8 mouse cellular contexts compared by ENCODE assay signal in the genomic region with DNA sequence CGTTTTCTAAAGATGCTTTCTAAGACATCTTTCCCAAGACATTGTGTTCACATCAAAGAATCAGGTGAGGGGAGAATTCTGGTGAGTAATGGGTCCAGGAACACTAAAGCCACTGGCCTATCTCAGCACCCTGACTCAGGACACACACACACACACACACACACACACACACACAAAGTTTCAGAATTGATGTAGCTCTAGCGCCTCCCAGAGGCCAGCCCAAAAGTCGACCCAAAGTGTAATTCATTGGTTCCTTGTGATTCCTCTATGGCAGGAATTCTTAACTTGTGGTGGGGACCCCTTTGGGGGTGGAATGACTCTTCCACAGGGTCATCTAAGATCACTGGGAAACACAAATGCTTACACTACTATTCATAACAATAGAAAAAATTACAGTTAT. TPM values are rescaled to one million over a fixed set of nuclear protein-coding genes. Genes with fewer than 3 reads are reported as not detected.
DNase-seq lines count a peak whose midpoint lies in the region; ATAC-seq and TF ChIP-seq lines count a peak whose summit lies in the region.

No protein-coding gene starts in this region.

- H3K4me3 ChIP-seq in heart, postnatal 0 days (ENCODE audit: low read depth, low read length): no peak overlapping the region
- H3K4me3 ChIP-seq in midbrain, embryonic 14.5 days (replicated peaks; ENCODE audit: low read depth, low read length): no peak overlapping the region
- H3K4me3 ChIP-seq in midbrain, embryonic 13.5 days (replicated peaks): no peak overlapping the region
- H3K4me3 ChIP-seq in bone marrow macrophage, adult 2 months (ENCODE audit: insufficient read depth, low read length): no peak overlapping the region

- no peaks in the 10 kb centered on the region for H3K9me3 ChIP-seq in heart, postnatal 0 days (replicated peaks; ENCODE audit: control insufficient read depth, low read length)
- no peaks in the 10 kb centered on the region for H3K9me3 ChIP-seq in midbrain, embryonic 14.5 days (ENCODE audit: control insufficient read depth, low read length)
- H3K9me3 ChIP-seq in midbrain, embryonic 13.5 days: no peaks in the 10 kb centered on the region

- 22% methylated on average over 3 of the region's 3 CpGs for WGBS in heart, postnatal 0 days
- 26% methylated on average over 3 of the region's 3 CpGs for WGBS in midbrain, embryonic 14.5 days
- 22% methylated on average over 3 of the region's 3 CpGs for WGBS in midbrain, embryonic 13.5 days

- 0 out of 2 replicates have a peak, but pooled peaks cover 12% of the 10 kb centered on the region for H3K27me3 ChIP-seq in heart, postnatal 0 days (ENCODE audit: control insufficient read depth, insufficient read depth, low read length)
- H3K27me3 ChIP-seq in midbrain, embryonic 14.5 days (ENCODE audit: control insufficient read depth, insufficient read depth, low read length): peaks cover 25% of the 10 kb centered on the region
- H3K27me3 ChIP-seq in midbrain, embryonic 13.5 days: peaks cover 28% of the 10 kb centered on the region

- TF ChIP-seq CTCF in heart, postnatal 0 days (IDR thresholded peaks at IDR 0.05; ENCODE audit: low read depth): peak; percentile 71
- peak; percentile 71 for TF ChIP-seq CTCF in bone marrow macrophage, adult 2 months (IDR thresholded peaks at IDR 0.05; ENCODE audit: low read depth, low read length)

- no peak for TF ChIP-seq POLR2A in bone marrow macrophage, adult 2 months (IDR thresholded peaks at IDR 0.05; ENCODE audit: borderline replicate concordance, low read depth, low read length)

- no peak for DNase-seq in heart, postnatal 0 days (ENCODE audit: low spot score)
- no peak for DNase-seq in heart, adult 9 months (ENCODE audit: low spot score in 2 of 2)
- peak; percentile 80 for DNase-seq in midbrain, embryonic 14.5 days
- DNase-seq in lung, postnatal 10 days: peak; percentile 74
- DNase-seq in urinary bladder, adult 18-20 months (ENCODE audit: low spot score in 2 of 2): no peak
- DNase-seq in frontal cortex, postnatal 10 days (ENCODE audit: low spot score in 2 of 2): no peak

- TF ChIP-seq EP300 in heart, postnatal 0 days (IDR thresholded peaks at IDR 0.05; ENCODE audit: low read depth): no peak

- H3K4me1 ChIP-seq in heart, postnatal 0 days (ENCODE audit: control insufficient read depth, insufficient read depth): peaks cover 10% of the 10 kb centered on the region; the same call in 1 of the 2 replicates
- peaks cover 6% of the 10 kb centered on the region for H3K4me1 ChIP-seq in midbrain, embryonic 14.5 days (ENCODE audit: control insufficient read depth, insufficient read depth, low read length)
- peaks cover 27% of the 10 kb centered on the region for H3K4me1 ChIP-seq in midbrain, embryonic 13.5 days (replicated peaks)
- H3K4me1 ChIP-seq in bone marrow macrophage, adult 2 months (ENCODE audit: control insufficient read depth, insufficient read depth, low read length): peaks cover 9% of the 10 kb centered on the region

- no peak overlapping the region for H3K27ac ChIP-seq in heart, postnatal 0 days (ENCODE audit: low read depth)
- no peak overlapping the region for H3K27ac ChIP-seq in midbrain, embryonic 14.5 days (replicated peaks; ENCODE audit: low read depth, low read length)
- no peak overlapping the region for H3K27ac ChIP-seq in midbrain, embryonic 13.5 days
- no peak overlapping the region for H3K27ac ChIP-seq in bone marrow macrophage, adult 2 months (ENCODE audit: insufficient read depth, low read depth, low read length)

- H3K9ac ChIP-seq in heart, postnatal 0 days (replicated peaks; ENCODE audit: low read depth, low read length): no peak overlapping the region
- H3K9ac ChIP-seq in midbrain, embryonic 14.5 days (replicated peaks; ENCODE audit: low read length): no peak overlapping the region
- no peak overlapping the region for H3K9ac ChIP-seq in midbrain, embryonic 13.5 days (replicated peaks)

- no peaks in the 10 kb centered on the region for H3K36me3 ChIP-seq in heart, postnatal 0 days (replicated peaks; ENCODE audit: control insufficient read depth, insufficient read depth, low read length)
- peaks cover 22% of the 10 kb centered on the region for H3K36me3 ChIP-seq in midbrain, embryonic 14.5 days (ENCODE audit: control insufficient read depth, insufficient read depth, low read length)
- peaks cover 19% of the 10 kb centered on the region for H3K36me3 ChIP-seq in midbrain, embryonic 13.5 days

- H3K4me2 ChIP-seq in heart, postnatal 0 days (ENCODE audit: low read depth, low read length): no peak overlapping the region
- no peak overlapping the region for H3K4me2 ChIP-seq in midbrain, embryonic 14.5 days (ENCODE audit: low read length)
- no peak overlapping the region for H3K4me2 ChIP-seq in midbrain, embryonic 13.5 days (replicated peaks)

- no peak for ATAC-seq in heart, postnatal 0 days (ENCODE audit: insufficient read depth, low read depth)
- no peak for ATAC-seq in midbrain, embryonic 14.5 days (ENCODE audit: low FRiP score, low TSS enrichment)
- no peak for ATAC-seq in midbrain, embryonic 13.5 days

RNA-seq across cellular contexts. Expression of a gene that starts 10.7 kb away (rescaled TPM):
- total RNA-seq in heart, postnatal 0 days (2014; rRNA removed; ENCODE audit: low replicate concordance): 0.39 and 0.80 TPM in 2 replicates
- polyA plus RNA-seq in heart, postnatal 0 days (2015; fragmentation: Nextera tagmentation; extraction: Ambion mirVana): 0.05 and 0.10 TPM in 2 replicates
- polyA plus RNA-seq in midbrain, embryonic 14.5 days (2014; fragmentation: Nextera tagmentation; extraction: Ambion mirVana): not detected in 2 replicates
- not detected in 2 replicates for polyA plus RNA-seq in midbrain, embryonic 13.5 days (2015; fragmentation: Nextera tagmentation; extraction: Ambion mirVana)
- 0.68 TPM in 1 of 2 replicates, not detected in the other for polyA plus RNA-seq in bone marrow macrophage, adult 2 months (2012; ENCODE audit: insufficient read depth, insufficient read length, missing spikeins)

RNA-seq across cellular contexts. Expression of a gene that starts 16.8 kb away (rescaled TPM):
- 80.7 and 108 TPM in 2 replicates for total RNA-seq in heart, postnatal 0 days (2014; rRNA removed; ENCODE audit: low replicate concordance)
- polyA plus RNA-seq in heart, postnatal 0 days (2015; fragmentation: Nextera tagmentation; extraction: Ambion mirVana): 51.7 and 53.6 TPM in 2 replicates
- polyA plus RNA-seq in midbrain, embryonic 14.5 days (2014; fragmentation: Nextera tagmentation; extraction: Ambion mirVana): 100.0 and 101 TPM in 2 replicates
- 97.4 and 102 TPM in 2 replicates for polyA plus RNA-seq in midbrain, embryonic 13.5 days (2015; fragmentation: Nextera tagmentation; extraction: Ambion mirVana)
- 1.4 and 2.0 TPM in 2 replicates for polyA plus RNA-seq in bone marrow macrophage, adult 2 months (2012; ENCODE audit: insufficient read depth, insufficient read length, missing spikeins)

RNA-seq across cellular contexts. Expression of a gene that starts 19.3 kb away (rescaled TPM):
- not detected in 2 replicates for total RNA-seq in heart, postnatal 0 days (2014; rRNA removed; ENCODE audit: low replicate concordance)
- 0.47 and 0.56 TPM in 2 replicates for polyA plus RNA-seq in heart, postnatal 0 days (2015; fragmentation: Nextera tagmentation; extraction: Ambion mirVana)
- 0.62 and 1.2 TPM in 2 replicates for polyA plus RNA-seq in midbrain, embryonic 14.5 days (2014; fragmentation: Nextera tagmentation; extraction: Ambion mirVana)
- 0.34 and 0.88 TPM in 2 replicates for polyA plus RNA-seq in midbrain, embryonic 13.5 days (2015; fragmentation: Nextera tagmentation; extraction: Ambion mirVana)
- 0.93 and 4.2 TPM in 2 replicates for polyA plus RNA-seq in bone marrow macrophage, adult 2 months (2012; ENCODE audit: insufficient read depth, insufficient read length, missing spikeins)

RNA-seq across cellular contexts. Expression of a gene that starts 27.6 kb away (rescaled TPM):
- 115 and 127 TPM in 2 replicates for total RNA-seq in heart, postnatal 0 days (2014; rRNA removed; ENCODE audit: low replicate concordance)
- 67.7 and 72.2 TPM in 2 replicates for polyA plus RNA-seq in heart, postnatal 0 days (2015; fragmentation: Nextera tagmentation; extraction: Ambion mirVana)
- polyA plus RNA-seq in midbrain, embryonic 14.5 days (2014; fragmentation: Nextera tagmentation; extraction: Ambion mirVana): 28.9 and 29.1 TPM in 2 replicates
- polyA plus RNA-seq in midbrain, embryonic 13.5 days (2015; fragmentation: Nextera tagmentation; extraction: Ambion mirVana): 28.6 and 38.0 TPM in 2 replicates
- 178 and 187 TPM in 2 replicates for polyA plus RNA-seq in bone marrow macrophage, adult 2 months (2012; ENCODE audit: insufficient read depth, insufficient read length, missing spikeins)

RNA-seq across cellular contexts. Expression of a gene that starts 45.4 kb away (rescaled TPM):
- 26.2 and 40.5 TPM in 2 replicates for total RNA-seq in heart, postnatal 0 days (2014; rRNA removed; ENCODE audit: low replicate concordance)
- 55.2 and 61.0 TPM in 2 replicates for polyA plus RNA-seq in heart, postnatal 0 days (2015; fragmentation: Nextera tagmentation; extraction: Ambion mirVana)
- polyA plus RNA-seq in midbrain, embryonic 14.5 days (2014; fragmentation: Nextera tagmentation; extraction: Ambion mirVana): 78.9 and 97.7 TPM in 2 replicates
- polyA plus RNA-seq in midbrain, embryonic 13.5 days (2015; fragmentation: Nextera tagmentation; extraction: Ambion mirVana): 84.1 and 91.9 TPM in 2 replicates
- 30.7 and 35.4 TPM in 2 replicates for polyA plus RNA-seq in bone marrow macrophage, adult 2 months (2012; ENCODE audit: insufficient read depth, insufficient read length, missing spikeins)

Comparison
In these comparisons a context has a peak if more than half of its experiments do, and no peak if none do; other contexts are left out.
1. DNase-seq: peak in midbrain, embryonic 14.5 days (single experiment) and lung, postnatal 10 days (single experiment); none in heart, postnatal 0 days (single experiment), heart, adult 9 months (0 of 2), urinary bladder, adult 18-20 months (0 of 2) and frontal cortex, postnatal 10 days (0 of 2).
2. RNA of a gene that starts 16.8 kb away (polyA plus RNA-seq): 97.4 to 102 TPM in midbrain, embryonic 13.5 days, 100.0 to 101 TPM in midbrain, embryonic 14.5 days and 51.7 to 53.6 TPM in heart, postnatal 0 days; 1.4 to 2.0 TPM in bone marrow macrophage, adult 2 months; every median in the first group is over 10 times any median in the second.